Mouse (Mus musculus): ENCODE measurements around the gene Cabp2.

DNA sequence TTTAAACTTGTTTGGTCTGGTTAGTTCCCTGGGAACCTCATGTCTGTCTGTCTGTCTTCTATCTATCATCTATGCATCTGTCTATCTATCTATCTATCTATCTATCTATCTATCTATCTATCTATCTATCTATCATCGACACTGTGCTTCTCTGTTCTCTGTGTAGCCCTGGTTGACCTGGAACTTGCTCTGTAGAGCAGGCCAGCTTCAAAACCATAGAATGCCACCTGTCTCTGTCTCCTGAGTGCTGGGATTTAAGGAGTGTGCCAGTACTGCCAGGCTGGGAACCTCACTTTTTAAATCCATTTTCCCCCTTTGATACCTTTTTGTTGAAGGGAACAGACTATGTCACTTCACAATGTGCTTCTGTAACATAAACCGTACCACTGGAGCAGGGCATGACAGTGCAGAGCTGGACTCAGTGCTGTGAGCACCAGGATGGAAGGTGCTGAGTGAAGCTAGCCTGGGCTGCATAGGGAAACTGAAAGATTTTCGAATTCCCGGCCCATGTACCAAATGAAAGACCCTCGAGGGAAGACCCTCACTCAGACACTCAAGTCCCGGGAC, 20.4 kb upstream of the Cabp2 start:
- no peak for TF ChIP-seq CTCF (IDR thresholded peaks at IDR 0.05; ENCODE audit: low read depth)
- no peak; the same call in 1 of the 2 replicates for TF ChIP-seq EP300 (IDR thresholded peaks at IDR 0.05; ENCODE audit: low read depth)
